Mouse (Mus musculus) forebrain, postnatal 0 days (tissue): ENCODE data around the gene Acad10. TPM values are rescaled to one million over a fixed set of nuclear protein-coding genes. Genes with fewer than 3 reads are reported as not detected.

ENCODE experiments used
- ATAC-seq: fragments of 200-750 bp; cut with Nextera tagmentation; 2 replicates; pipeline ENCODE4 v1.8.0; 2017; ENCODE audit warnings: mild to moderate bottlenecking, moderate library complexity
- DNase-seq: peaks from one replicate; pipeline ENCODE4 v3.0.0-alpha.2; 2015
- H3K27ac ChIP-seq: fragments of 300-500 bp; sonication (generic); 2 replicates; pipeline ENCODE4 v1.5.1; 2014; ENCODE audit warnings: low read depth, mild to moderate bottlenecking, antibody characterized with exemption, low read length, moderate library complexity, mixed read lengths
- H3K27me3 ChIP-seq: fragments of 300-500 bp; sonication (generic); 2 replicates; pipeline ENCODE4 v1.6.1; 2014; ENCODE audit warnings: mild to moderate bottlenecking, low read length, mixed read lengths; ENCODE audit not compliant: insufficient read depth
- H3K36me3 ChIP-seq: fragments of 300-500 bp; sonication (generic); 2 replicates; pipeline ENCODE4 v1.6.1; 2014; ENCODE audit warnings: mild to moderate bottlenecking, moderate library complexity; ENCODE audit not compliant: insufficient read depth
- H3K4me1 ChIP-seq: fragments of 300-500 bp; sonication (generic); 2 replicates; pipeline ENCODE4 v1.6.1; 2014; ENCODE audit warnings: antibody characterized with exemption; ENCODE audit not compliant: insufficient read depth
- H3K4me2 ChIP-seq: fragments of 300-500 bp; sonication (generic); 2 replicates; pipeline ENCODE4 v1.6.1; 2014; ENCODE audit warnings: low read depth, mild to moderate bottlenecking, moderate library complexity
- H3K4me3 ChIP-seq: fragments of 300-500 bp; sonication (generic); 2 replicates; pipeline ENCODE4 v1.5.1; 2014; ENCODE audit warnings: low read depth, low read length, mixed read lengths
- H3K9ac ChIP-seq: fragments of 300-500 bp; sonication (generic); 2 replicates; pipeline ENCODE4 v1.6.1; 2014; ENCODE audit warnings: mild to moderate bottlenecking
- H3K9me3 ChIP-seq: fragments of 300-500 bp; sonication (generic); 2 replicates; pipeline ENCODE4 v1.6.1; 2016; ENCODE audit warnings: low read length
- CTCF ChIP-seq: sonication (generic); IDR thresholded peaks from 2 replicates; pipeline ENCODE4 v1.5.1; 2016; ENCODE audit warnings: antibody characterized with exemption, control low read depth, low read depth
- WGBS: fragments of 180-500 bp; shearing (Covaris S2); extraction: QIAGEN DNeasy Blood & Tissue Kit; methylation state at CpG from one replicate; pipeline ENCODE4 v1.1.7; 2014; 5-methylcytosine and 5-hydroxymethylcytosine counted together
- polyA plus RNA-seq: library from polyadenylated mRNA; unstranded; fragments of >200 nt; fragmentation: Nextera tagmentation; extraction: Ambion mirVana; gene quantifications from 2 replicates; pipeline ENCODE4 v1.2.1, GENCODE M21; 2015
- total RNA-seq: library from RNA; depleted of rRNA; stranded (reverse); fragments of >200 nt; gene quantifications from 2 replicates; pipeline ENCODE4 v1.2.3, GENCODE M21; 2014

Acad10 gene
- total and polyA plus RNA-seq, 2 experiments from 2014 or later, result 1.1 to 2.7 TPM

- Histone ChIP-seq H3K9me3 (no peaks in the 10 kb centered on the region), H3K27ac (no peak overlapping the region), H3K4me2 (no peak overlapping the region), H3K4me3 (no peak overlapping the region), H3K27me3 (no peaks in the 10 kb centered on the region), H3K36me3 (no peaks in the 10 kb centered on the region), H3K9ac (no peak overlapping the region), H3K4me1 (no peaks in the 10 kb centered on the region)
- DNase-seq (peak; percentile 84), ATAC-seq (peak; percentile 71)
- WGBS, result 34% methylated on average over 9 of the region's 9 CpGs
- TF ChIP-seq CTCF, result peak; percentile 92
These were observed 58.6 kb downstream of the Acad10 start for GRCm38 (mm10) chr5:121601547-121602299.

DNA sequence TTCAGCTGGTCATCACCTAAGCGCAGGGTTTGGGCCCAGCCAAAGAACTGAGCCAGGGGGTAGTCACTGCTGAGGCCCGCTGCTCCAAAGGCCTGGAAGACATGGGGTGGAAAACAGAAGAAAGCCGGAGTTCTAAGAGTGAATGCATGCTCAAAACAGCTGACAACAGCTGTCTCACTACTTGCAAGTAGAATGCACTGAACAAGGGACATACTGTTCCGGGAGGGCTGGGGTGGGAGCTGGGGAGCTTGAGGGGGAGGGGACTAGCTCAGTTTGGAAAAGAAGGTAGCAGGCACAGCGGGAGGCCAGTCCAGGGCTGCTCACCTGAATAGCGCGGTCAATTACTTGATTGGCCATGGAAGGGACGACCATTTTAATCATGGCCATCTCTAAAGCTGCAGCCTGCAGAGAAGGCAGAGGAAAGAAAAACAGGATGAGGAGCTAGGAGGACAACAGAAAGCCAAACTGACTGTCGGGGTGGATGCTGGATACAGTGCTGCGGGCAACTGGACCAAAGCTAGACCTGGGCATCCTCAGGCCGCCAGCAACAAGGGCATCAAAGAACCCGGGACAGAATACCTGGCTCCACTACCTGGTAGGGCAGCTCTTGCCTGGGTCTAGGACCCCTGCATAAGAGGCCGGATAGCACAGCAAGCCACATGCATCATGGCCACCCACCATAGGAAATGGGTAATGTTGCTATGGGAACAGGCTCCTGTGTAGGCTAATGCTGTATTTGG lies 61.3 kb downstream of the Acad10 start:
- ATAC-seq, result no peak
- TF ChIP-seq CTCF, result no peak

GRCm38 (mm10) chr5:121597991-121598537 lies 62.2 kb downstream of the Acad10 start:
- Histone ChIP-seq H3K4me1 (no peaks in the 10 kb centered on the region), H3K9me3 (no peaks in the 10 kb centered on the region), H3K9ac (no peak overlapping the region), H3K4me2 (no peak overlapping the region), H3K27ac (no peak overlapping the region), H3K4me3 (no peak overlapping the region), H3K27me3 (no peaks in the 10 kb centered on the region), H3K36me3 (no peaks in the 10 kb centered on the region)
- ATAC-seq, result no peak
- 77% methylated on average over 7 of the region's 7 CpGs for WGBS
- TF ChIP-seq CTCF, result no peak
- no peak for DNase-seq

More for the DNA sequence above, 61.3 kb downstream of the Acad10 start:
- WGBS, result 61% methylated on average over 13 of the region's 13 CpGs
- H3K4me3 ChIP-seq, result no peak overlapping the region
- H3K27ac ChIP-seq, result no peak overlapping the region
- no peak for DNase-seq
- H3K4me1 ChIP-seq, result no peaks in the 10 kb centered on the region
- H3K4me2 ChIP-seq, result no peak overlapping the region
- H3K36me3 ChIP-seq, result no peaks in the 10 kb centered on the region
- no peak overlapping the region for H3K9ac ChIP-seq
- H3K27me3 ChIP-seq, result no peaks in the 10 kb centered on the region
- no peaks in the 10 kb centered on the region for H3K9me3 ChIP-seq

DNA sequence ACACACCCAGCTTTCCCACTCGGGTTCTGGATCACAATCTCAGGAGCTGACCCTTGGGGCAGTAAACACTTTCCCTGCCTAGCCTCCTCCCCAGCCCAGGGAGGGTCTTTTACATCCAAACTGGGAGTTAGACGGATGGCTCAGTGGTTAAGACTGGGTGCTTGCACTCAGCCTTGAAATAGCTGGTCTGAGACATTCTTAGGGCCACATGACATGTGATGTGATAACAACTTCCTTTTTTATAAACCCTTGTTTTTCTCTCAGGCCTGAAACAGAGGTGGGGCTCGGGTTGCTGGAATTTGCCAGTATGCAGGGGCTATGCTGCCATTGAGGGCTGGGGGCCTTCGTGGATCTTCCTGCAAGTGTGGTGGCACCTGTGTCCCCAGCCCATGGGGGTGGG lies 63.0 kb downstream of the Acad10 start:
- Histone ChIP-seq H3K9ac (no peak overlapping the region), H3K27me3 (no peaks in the 10 kb centered on the region), H3K36me3 (no peaks in the 10 kb centered on the region), H3K4me2 (no peak overlapping the region), H3K27ac (no peak overlapping the region), H3K4me1 (no peaks in the 10 kb centered on the region), H3K4me3 (no peak overlapping the region), H3K9me3 (no peaks in the 10 kb centered on the region)
- ATAC-seq, result no peak
- DNase-seq, result no peak
- 76% methylated on average over 4 of the region's 4 CpGs for WGBS
- TF ChIP-seq CTCF, result no peak

DNA sequence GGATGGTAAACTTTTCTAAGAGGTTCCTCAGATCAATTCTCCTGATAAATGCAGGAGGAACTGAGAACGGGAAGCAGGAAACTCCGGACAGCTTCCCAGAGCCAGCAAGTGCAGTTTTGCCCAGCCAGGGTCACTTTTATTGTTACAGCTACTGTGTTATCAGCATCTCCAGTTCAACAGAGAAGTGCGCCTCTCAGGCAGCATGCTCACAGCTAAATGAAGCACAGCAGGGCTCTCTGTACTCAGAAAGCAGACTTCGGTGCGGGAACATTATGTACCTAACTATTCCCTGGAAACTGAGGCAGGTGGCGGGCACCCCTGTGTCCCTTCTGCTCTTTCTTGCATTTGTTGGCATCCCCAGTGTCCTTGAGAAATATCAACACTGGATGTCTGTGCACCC lies 64.1 kb downstream of the Acad10 start:
- 82% methylated on average over 6 of the region's 6 CpGs for WGBS
- DNase-seq, result no peak

GRCm38 (mm10) chr5:121595758-121596157 lies 64.6 kb downstream of the Acad10 start:
- H3K9me3 ChIP-seq, result no peaks in the 10 kb centered on the region
- H3K36me3 ChIP-seq, result no peaks in the 10 kb centered on the region
- DNase-seq, result no peak
- no peak overlapping the region for H3K27ac ChIP-seq
- H3K4me2 ChIP-seq, result no peak overlapping the region
- no peak for ATAC-seq
- no peak for TF ChIP-seq CTCF
- H3K9ac ChIP-seq, result no peak overlapping the region
- WGBS, result 73% methylated on average over 6 of the region's 6 CpGs
- no peaks in the 10 kb centered on the region for H3K4me1 ChIP-seq
- no peak overlapping the region for H3K4me3 ChIP-seq
- H3K27me3 ChIP-seq, result no peaks in the 10 kb centered on the region

More for the DNA sequence above, 64.1 kb downstream of the Acad10 start:
- Histone ChIP-seq H3K36me3 (no peaks in the 10 kb centered on the region), H3K4me2 (no peak overlapping the region), H3K4me1 (no peaks in the 10 kb centered on the region), H3K27ac (no peak overlapping the region), H3K27me3 (no peaks in the 10 kb centered on the region), H3K4me3 (no peak overlapping the region), H3K9ac (no peak overlapping the region), H3K9me3 (no peaks in the 10 kb centered on the region)
- no peak for TF ChIP-seq CTCF
- no peak for ATAC-seq

DNA sequence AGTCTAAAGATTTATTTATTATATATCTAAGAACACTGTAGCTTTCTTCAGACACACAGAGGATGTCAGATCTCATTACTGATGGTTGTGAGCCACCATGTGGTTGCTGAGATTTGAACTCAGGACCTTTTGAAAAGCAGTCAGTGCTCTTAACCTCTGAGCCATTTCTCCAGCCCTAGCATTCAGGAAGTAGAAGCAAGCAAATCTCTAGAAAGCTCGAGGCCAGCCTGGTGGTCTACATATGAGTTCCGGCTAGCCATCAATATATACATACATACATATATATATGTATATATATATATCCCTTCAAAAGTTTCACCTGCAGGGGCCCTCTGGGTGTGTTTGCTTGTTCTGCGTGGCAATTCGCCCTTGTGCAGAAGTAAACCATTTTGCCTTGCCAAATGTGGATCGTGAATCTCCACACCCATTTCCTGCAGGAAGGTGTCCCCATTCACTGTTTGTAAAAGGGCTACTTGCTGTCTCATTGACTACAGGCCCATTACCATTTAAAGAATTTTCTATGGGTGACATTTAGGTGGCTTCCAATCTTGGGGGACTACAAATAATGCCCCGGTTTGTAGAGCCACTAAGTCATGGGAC lies 65.5 kb downstream of the Acad10 start:
- ATAC-seq (no peak), DNase-seq (no peak)
- H3K27ac ChIP-seq, result peak overlapping the region; percentile 77; the same call in 1 of the 2 replicates
- TF ChIP-seq CTCF, result no peak
- H3K9ac ChIP-seq, result no peak overlapping the region
- no peaks in the 10 kb centered on the region for H3K4me1 ChIP-seq
- no peaks in the 10 kb centered on the region for H3K36me3 ChIP-seq
- H3K9me3 ChIP-seq, result no peaks in the 10 kb centered on the region
- 89% methylated on average over 6 of the region's 6 CpGs for WGBS
- H3K4me2 ChIP-seq, result peak overlapping the region; percentile 99; the same call in 1 of the 2 replicates
- no peak overlapping the region for H3K4me3 ChIP-seq
- no peaks in the 10 kb centered on the region for H3K27me3 ChIP-seq
